11 mouse cellular contexts compared by ENCODE assay signal in the genomic region with DNA sequence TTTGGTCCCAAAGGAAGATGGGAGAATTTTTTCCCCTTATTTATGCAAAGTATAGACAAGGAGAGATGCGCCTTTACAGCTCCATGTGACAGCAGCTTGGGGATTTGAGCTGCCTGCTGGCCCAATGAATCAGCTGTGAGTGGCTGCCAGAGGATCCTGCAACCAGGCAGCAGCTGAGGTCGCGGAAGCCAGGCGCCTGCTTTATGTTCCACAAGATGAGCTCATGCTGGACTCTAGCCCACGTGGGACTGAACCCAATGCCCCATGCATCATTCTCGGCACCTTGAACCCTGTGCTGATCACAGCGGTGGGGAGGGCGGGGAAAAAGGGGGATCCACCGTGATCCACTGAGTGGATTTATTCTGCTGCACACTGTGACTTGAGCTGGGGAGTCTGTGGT. TPM values are rescaled to one million over a fixed set of nuclear protein-coding genes. Genes with fewer than 3 reads are reported as not detected.
A peak's percentile ranks its signal among the peaks of the same experiment; 100 is the strongest.
DNase-seq lines count a peak whose midpoint lies in the region; ATAC-seq lines count a peak whose summit lies in the region.
"Had no signal": no experiment of that assay in that cellular context is flagged by ENCODE, and none has a peak within 500 bp of the region (broad histone marks: within the 10 kb centered on the region; RNA-seq: fewer than 3 reads in every experiment).

No protein-coding gene starts in this region.

- H3K4me3 ChIP-seq in embryonic facial prominence, embryonic 14.5 days (ENCODE audit: low read depth, low read length): no peak overlapping the region
- H3K4me3 ChIP-seq in limb, embryonic 10.5 days: no peak overlapping the region
- H3K4me3 ChIP-seq: embryonic facial prominence, embryonic 13.5 days; megakaryocyte, embryonic 14.5 days had no signal

- no peaks in the 10 kb centered on the region for H3K4me1 ChIP-seq in embryonic facial prominence, embryonic 14.5 days (ENCODE audit: control insufficient read depth, insufficient read depth, low read length)
- no peaks in the 10 kb centered on the region for H3K4me1 ChIP-seq in limb, embryonic 10.5 days
- H3K4me1 ChIP-seq: embryonic facial prominence, embryonic 13.5 days; megakaryocyte, embryonic 14.5 days had no signal

- DNase-seq in urinary bladder, postnatal 14 days (ENCODE audit: low spot score): peak; percentile 26
- no peak for DNase-seq in urinary bladder, adult 18-20 months (ENCODE audit: low spot score in 2 of 2)
- peak; percentile 23 for DNase-seq in embryonic facial prominence, embryonic 14.5 days (ENCODE audit: low spot score)
- peak; percentile 34 for DNase-seq in mesoderm, embryonic 11.5 days (ENCODE audit: low read depth, low spot score)
- no peak for DNase-seq in limb, embryonic 10.5 days (ENCODE audit: low spot score)
- no peak for DNase-seq in frontal cortex, postnatal 14 days (ENCODE audit: low spot score in 2 of 2)

- H3K9ac ChIP-seq in embryonic facial prominence, embryonic 14.5 days (ENCODE audit: low read depth, low read length): no peak overlapping the region
- H3K9ac ChIP-seq: embryonic facial prominence, embryonic 13.5 days had no signal

- no peaks in the 10 kb centered on the region for H3K27me3 ChIP-seq in embryonic facial prominence, embryonic 14.5 days (replicated peaks; ENCODE audit: control insufficient read depth, insufficient read depth, low read length)
- H3K27me3 ChIP-seq in limb, embryonic 10.5 days (ENCODE audit: low read depth, poor library complexity, severe bottlenecking): peaks cover 16% of the 10 kb centered on the region; the same call in 1 of the 2 replicates

- H3K27ac ChIP-seq in embryonic facial prominence, embryonic 14.5 days (replicated peaks; ENCODE audit: low read depth, low read length): no peak overlapping the region
- no peak overlapping the region for H3K27ac ChIP-seq in limb, embryonic 10.5 days
- H3K27ac ChIP-seq: embryonic facial prominence, embryonic 13.5 days had no signal

- WGBS in embryonic facial prominence, embryonic 14.5 days: 75% methylated on average over 9 of the region's 9 CpGs
- WGBS in limb, embryonic 10.5 days: 77% methylated on average over 9 of the region's 9 CpGs

- H3K4me2 ChIP-seq in embryonic facial prominence, embryonic 14.5 days (ENCODE audit: low read depth, low read length): no peak overlapping the region
- H3K4me2 ChIP-seq: embryonic facial prominence, embryonic 13.5 days had no signal

- H3K9me3 ChIP-seq in embryonic facial prominence, embryonic 14.5 days (ENCODE audit: control insufficient read depth, low read length): no peaks in the 10 kb centered on the region
- no peaks in the 10 kb centered on the region for H3K9me3 ChIP-seq in limb, embryonic 10.5 days (replicated peaks)
- H3K9me3 ChIP-seq: embryonic facial prominence, embryonic 13.5 days; megakaryocyte, embryonic 14.5 days had no signal

- H3K36me3 ChIP-seq in embryonic facial prominence, embryonic 14.5 days (ENCODE audit: control insufficient read depth, insufficient read depth, low read length): no peaks in the 10 kb centered on the region
- no peaks in the 10 kb centered on the region for H3K36me3 ChIP-seq in limb, embryonic 10.5 days
- H3K36me3 ChIP-seq: embryonic facial prominence, embryonic 13.5 days had no signal

- peak; percentile 57; the same call in 1 of the 2 replicates for ATAC-seq in embryonic facial prominence, embryonic 14.5 days (ENCODE audit: low read depth)
- no peak for ATAC-seq in erythroid progenitor cell, adult 5-6 weeks (replicated peaks; ENCODE audit: low FRiP score, poor library complexity, severe bottlenecking)

RNA-seq across cellular contexts. Expression of gene Ecel1, which starts 13.9 kb away (rescaled TPM):
- 1.7 and 3.0 TPM in 2 replicates for polyA plus RNA-seq in embryonic facial prominence, embryonic 14.5 days (2014; fragmentation: Nextera tagmentation; extraction: Ambion mirVana)
- not detected in 2 replicates for total RNA-seq in erythroid progenitor cell, adult 5-6 weeks (2015; ENCODE audit: low replicate concordance)
- total RNA-seq in erythroid progenitor cell, adult 5-6 weeks (2017; ENCODE audit: low replicate concordance): not detected in 2 replicates
- 0.11 TPM in 2 replicates for polyA plus RNA-seq in limb, embryonic 10.5 days (2016; fragmentation: Nextera tagmentation; extraction: Ambion mirVana)
- total RNA-seq: hematopoietic stem cell, adult 5-6 weeks had no signal

RNA-seq across cellular contexts. Expression of gene Akp3, which starts 17.7 kb away (rescaled TPM):
- polyA plus RNA-seq in embryonic facial prominence, embryonic 14.5 days (2014; fragmentation: Nextera tagmentation; extraction: Ambion mirVana): 0.10 TPM in 1 of 2 replicates, not detected in the other
- total RNA-seq in erythroid progenitor cell, adult 5-6 weeks (2015; ENCODE audit: low replicate concordance): not detected in 2 replicates
- total RNA-seq in erythroid progenitor cell, adult 5-6 weeks (2017; ENCODE audit: low replicate concordance): not detected in 2 replicates
- polyA plus RNA-seq in limb, embryonic 10.5 days (2016; fragmentation: Nextera tagmentation; extraction: Ambion mirVana): not detected in 2 replicates
- total RNA-seq: hematopoietic stem cell, adult 5-6 weeks had no signal
- polyA plus RNA-seq: embryonic facial prominence, embryonic 13.5 days; limb, embryonic 11.5 days had no signal

RNA-seq across cellular contexts. Expression of gene Prss56, which starts 40.7 kb away (rescaled TPM):
- polyA plus RNA-seq in embryonic facial prominence, embryonic 14.5 days (2014; fragmentation: Nextera tagmentation; extraction: Ambion mirVana): 0.93 and 1.5 TPM in 2 replicates
- total RNA-seq in erythroid progenitor cell, adult 5-6 weeks (2015; ENCODE audit: low replicate concordance): not detected in 2 replicates
- total RNA-seq in erythroid progenitor cell, adult 5-6 weeks (2017; ENCODE audit: low replicate concordance): not detected in 2 replicates
- 0.06 TPM in 1 of 2 replicates, not detected in the other for polyA plus RNA-seq in limb, embryonic 10.5 days (2016; fragmentation: Nextera tagmentation; extraction: Ambion mirVana)
- total RNA-seq: hematopoietic stem cell, adult 5-6 weeks had no signal
- polyA plus RNA-seq: embryonic facial prominence, embryonic 13.5 days; limb, embryonic 11.5 days had no signal

RNA-seq across cellular contexts. Expression of gene Alpi, which starts 41.0 kb away (rescaled TPM):
- not detected in 2 replicates for polyA plus RNA-seq in embryonic facial prominence, embryonic 14.5 days (2014; fragmentation: Nextera tagmentation; extraction: Ambion mirVana)
- not detected in 2 replicates for total RNA-seq in erythroid progenitor cell, adult 5-6 weeks (2015; ENCODE audit: low replicate concordance)
- not detected in 2 replicates for total RNA-seq in erythroid progenitor cell, adult 5-6 weeks (2017; ENCODE audit: low replicate concordance)
- polyA plus RNA-seq in limb, embryonic 10.5 days (2016; fragmentation: Nextera tagmentation; extraction: Ambion mirVana): not detected in 2 replicates
- total RNA-seq: hematopoietic stem cell, adult 5-6 weeks had no signal
- polyA plus RNA-seq: embryonic facial prominence, embryonic 13.5 days; limb, embryonic 11.5 days had no signal

RNA-seq across cellular contexts. Expression of gene Chrnd, which starts 48.0 kb away (rescaled TPM):
- 11.5 and 12.5 TPM in 2 replicates for polyA plus RNA-seq in embryonic facial prominence, embryonic 14.5 days (2014; fragmentation: Nextera tagmentation; extraction: Ambion mirVana)
- not detected in 2 replicates for total RNA-seq in erythroid progenitor cell, adult 5-6 weeks (2015; ENCODE audit: low replicate concordance)
- total RNA-seq in erythroid progenitor cell, adult 5-6 weeks (2017; ENCODE audit: low replicate concordance): not detected in 2 replicates
- polyA plus RNA-seq in limb, embryonic 10.5 days (2016; fragmentation: Nextera tagmentation; extraction: Ambion mirVana): 0.14 and 0.55 TPM in 2 replicates
- total RNA-seq: hematopoietic stem cell, adult 5-6 weeks had no signal

Comparison
In these comparisons a context has a peak if more than half of its experiments do, and no peak if none do; other contexts are left out.
1. DNase-seq: peak in urinary bladder, postnatal 14 days (single experiment), embryonic facial prominence, embryonic 14.5 days (single experiment) and mesoderm, embryonic 11.5 days (single experiment); none in urinary bladder, adult 18-20 months (0 of 2), limb, embryonic 10.5 days (single experiment) and frontal cortex, postnatal 14 days (0 of 2).